Mouse (Mus musculus) adrenal gland, postnatal 36 days (tissue): Measurements from ENCODE around the gene Prtn3. TPM values are rescaled to one million over a fixed set of nuclear protein-coding genes. Genes with fewer than 3 reads are reported as not detected.

Source experiments
- DNase-seq, 2 experiments: peaks; one replicate each; pipeline ENCODE4 v3.0.0; 2021; ENCODE audit warnings: mixed read lengths in 1 of 2
- total RNA-seq, 2 experiments: library from RNA; stranded (reverse); gene quantifications; 2 replicates each; pipeline ENCODE4 v1.2.3; 2021

Gene Prtn3
- total RNA-seq, 2 experiments from 2014 or later: 0.50 to 0.56 TPM

DNA sequence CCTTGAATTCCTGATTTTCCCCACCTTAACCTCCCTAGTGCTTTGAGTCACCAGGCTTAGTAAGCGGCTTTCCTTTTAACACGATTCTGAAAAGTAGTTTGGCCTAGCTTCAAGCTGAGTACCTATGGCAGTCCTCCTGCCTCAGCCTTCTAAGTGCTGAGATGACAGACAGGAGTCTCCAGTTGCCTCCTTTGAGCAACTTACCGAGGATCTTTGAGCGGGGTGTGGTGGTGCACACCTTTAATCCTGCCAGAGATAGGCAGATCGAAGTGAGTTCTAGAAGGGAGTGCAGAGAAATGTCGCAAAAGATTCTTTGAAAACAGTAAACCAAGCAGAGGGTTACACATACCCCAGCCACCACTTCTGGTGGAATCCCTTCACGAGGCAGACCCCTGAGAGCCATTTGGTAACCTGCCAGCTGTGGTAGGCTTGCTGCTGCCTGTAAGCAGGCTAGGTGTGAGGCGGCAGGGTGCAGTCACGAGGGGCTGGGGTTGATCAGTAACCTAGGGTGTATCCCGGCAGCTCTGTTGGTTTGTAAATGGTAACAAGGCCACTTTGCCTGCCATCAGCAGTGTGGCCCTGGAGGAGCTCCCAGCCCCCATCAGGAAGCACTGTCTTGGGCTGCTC is 18.6 kb upstream of the Prtn3 start:
- DNase-seq: peak in 1 of 2 experiments; percentile 58

DNA sequence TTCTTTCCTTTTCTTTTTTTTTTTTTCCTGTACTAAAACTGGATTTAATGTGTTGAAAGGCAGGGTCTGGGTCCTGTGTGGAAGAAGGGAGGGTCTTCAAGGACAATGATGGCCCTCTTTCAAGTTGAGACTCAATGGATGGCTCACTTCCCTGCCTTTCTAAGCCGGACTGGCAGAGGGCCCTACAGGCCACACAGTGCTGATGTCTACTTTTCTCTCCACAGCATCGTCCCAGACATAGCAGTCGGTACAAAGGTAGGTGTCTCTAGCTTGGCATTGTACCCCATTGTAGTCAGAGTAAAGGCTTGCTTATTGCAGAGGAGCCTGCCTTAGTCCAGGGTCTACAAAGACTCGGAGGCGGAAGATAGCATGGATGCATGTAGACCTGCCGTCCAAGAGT is 18.0 kb upstream of the Prtn3 start:
- DNase-seq: no peak

DNA sequence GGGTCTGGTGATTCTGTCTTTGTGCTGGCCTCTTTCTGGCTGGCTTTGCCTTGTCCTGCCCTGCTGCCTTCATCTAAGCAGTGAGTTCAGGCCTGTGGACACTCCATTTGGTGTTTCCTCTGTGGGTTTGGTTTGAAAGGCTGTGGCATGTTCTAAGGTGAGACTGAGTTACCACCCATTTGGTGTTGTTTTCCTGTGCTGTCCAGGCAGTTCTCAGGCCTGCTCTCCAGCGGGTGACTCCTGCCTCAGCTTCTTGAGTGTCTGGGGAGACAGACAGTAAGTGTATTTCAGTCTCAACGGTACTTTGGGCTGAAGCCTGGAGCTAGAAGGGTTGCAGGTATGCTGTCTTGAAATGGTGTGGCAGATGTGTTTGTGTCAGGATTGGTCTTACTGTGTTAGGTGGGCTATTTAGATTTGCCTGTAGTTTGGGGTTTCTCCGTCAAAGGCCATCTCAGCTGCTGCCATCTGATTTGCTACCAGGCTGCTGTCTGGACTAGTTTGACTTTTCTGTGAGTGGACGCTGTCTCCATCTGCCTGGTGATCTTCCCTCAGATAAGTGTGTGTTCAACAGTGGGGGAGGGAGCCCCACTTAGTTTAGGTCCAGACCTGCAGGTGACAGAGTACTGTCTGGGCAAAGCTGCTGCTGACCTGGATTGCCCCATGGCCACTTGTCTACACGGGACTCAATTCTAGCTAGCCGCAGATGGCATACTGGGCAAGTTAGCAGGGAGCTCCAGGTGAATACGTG is 17.4 kb upstream of the Prtn3 start:
- DNase-seq: no peak

DNA sequence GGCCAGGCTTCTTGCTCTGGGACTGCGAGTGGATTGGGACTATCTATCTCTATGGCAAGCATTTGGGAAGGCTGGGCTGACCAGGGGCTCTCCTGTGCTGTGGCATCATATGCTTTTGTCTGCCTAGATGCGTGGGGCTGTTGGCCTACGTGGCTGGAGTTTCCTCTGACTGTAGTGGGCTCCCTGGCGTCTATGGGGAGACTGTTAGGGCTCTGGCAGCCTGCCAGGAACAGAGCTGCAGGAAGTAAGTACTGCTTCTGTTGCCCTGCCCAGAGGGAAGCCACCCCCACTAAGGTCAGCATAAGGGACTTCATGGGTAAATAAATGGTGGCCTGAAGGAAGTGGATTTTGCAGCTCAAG is 16.8 kb upstream of the Prtn3 start:
- peak; percentile 73 to 87 for DNase-seq

DNA sequence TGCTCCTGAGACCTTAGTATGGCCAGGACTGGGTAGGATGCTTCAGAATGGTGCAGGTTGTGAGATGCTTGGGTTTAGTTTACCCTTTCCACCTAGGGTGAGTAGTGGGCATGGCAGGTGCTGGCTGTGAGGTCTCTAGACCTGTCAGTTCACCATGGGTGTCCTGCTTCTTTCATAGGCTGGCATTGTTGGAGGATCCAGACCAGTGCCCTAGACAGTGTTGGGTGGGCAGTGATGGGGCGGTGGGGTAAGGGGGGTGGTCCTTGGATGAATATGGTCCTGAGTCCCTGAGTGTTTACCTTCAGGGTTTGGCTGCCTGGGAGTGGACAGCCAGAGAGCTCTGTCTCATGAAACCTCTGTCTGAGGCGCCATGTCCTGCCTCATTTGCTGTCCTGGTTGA is 16.4 kb upstream of the Prtn3 start:
- no peak for DNase-seq

DNA sequence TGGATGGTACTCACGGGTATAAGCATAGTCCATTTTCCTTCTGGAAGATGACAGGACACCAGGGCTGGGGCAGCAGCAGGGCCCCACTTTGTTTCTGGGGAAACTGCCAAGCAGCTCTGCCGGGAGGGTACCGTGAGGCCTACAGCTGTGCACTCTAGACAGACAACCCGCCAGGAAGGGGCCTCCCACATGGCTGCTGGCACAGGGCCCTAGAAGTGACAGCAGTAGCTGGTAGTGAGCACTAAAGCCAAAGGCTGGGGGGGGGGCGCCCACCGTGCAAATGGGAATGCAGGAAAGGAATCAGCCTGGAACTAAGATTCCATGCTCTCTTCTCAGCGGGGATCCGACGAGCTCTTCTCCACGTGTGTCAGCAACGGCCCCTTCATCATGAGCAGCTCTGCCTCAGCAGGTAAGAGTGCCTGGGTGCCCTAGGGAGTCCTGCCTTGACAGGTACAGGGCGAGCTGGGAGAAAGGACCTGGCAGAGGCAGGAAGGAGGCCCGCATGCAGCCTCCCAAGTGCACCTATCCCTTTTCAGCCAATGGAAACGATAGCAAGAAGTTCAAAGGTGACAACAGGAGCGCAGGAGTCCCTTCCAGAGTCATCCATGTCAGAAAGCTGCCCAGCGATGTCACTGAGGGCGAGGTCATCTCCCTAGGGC is 15.7 kb upstream of the Prtn3 start:
- peak; percentile 71 to 84 for DNase-seq

DNA sequence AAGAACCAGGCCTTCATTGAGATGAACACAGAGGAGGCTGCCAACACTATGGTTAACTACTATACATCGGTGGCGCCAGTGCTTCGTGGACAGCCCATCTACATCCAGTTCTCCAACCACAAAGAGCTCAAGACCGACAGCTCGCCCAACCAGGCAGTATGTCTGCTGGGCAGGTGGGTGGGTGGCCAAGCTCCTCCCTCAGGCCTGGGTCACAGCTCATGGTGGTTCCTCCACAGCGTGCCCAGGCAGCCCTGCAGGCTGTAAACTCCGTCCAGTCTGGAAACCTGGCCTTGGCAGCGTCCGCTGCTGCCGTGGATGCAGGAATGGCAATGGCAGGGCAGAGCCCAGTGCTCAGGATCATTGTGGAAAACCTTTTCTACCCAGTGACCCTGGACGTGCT is 15.2 kb upstream of the Prtn3 start:
- no peak for DNase-seq

DNA sequence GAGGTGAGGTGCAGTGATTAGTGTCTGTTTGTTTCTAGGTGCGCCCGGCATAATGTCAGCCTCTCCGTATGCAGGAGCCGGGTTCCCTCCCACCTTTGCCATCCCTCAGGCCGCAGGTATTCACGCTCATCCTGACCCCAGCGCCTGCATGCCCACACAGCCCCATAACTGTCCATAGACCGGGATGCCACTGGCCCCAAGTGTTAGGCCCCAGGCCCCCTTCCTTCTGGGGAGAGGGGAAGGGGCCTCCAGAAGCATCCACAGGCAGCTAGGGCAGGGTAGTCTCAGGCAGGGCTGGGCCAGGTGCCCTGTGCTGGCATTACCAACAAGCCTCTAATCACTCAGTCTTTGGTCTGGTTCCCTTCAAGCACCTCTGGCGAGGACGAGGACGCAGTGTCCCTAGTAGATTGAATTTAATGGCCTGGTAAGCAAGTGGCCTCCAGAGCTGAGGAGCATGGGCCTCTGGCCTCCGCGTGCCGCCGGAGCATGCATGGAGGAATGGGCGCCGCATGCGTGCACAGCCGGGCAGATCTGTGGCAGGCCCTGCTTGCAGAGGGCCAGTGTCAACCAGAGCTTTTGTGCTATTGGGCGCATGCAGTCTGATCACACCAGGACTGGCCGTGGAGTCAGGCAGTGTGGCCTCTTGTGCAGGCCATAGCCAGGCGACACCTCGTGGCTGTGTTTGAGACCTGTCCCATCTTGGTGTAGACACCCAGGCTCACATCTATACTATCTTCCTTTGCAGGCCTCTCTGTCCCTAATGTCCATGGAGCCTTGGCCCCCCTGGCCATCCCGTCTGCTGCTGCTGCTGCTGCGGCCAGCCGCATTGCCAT is 14.0 kb upstream of the Prtn3 start:
- DNase-seq: no peak

DNA sequence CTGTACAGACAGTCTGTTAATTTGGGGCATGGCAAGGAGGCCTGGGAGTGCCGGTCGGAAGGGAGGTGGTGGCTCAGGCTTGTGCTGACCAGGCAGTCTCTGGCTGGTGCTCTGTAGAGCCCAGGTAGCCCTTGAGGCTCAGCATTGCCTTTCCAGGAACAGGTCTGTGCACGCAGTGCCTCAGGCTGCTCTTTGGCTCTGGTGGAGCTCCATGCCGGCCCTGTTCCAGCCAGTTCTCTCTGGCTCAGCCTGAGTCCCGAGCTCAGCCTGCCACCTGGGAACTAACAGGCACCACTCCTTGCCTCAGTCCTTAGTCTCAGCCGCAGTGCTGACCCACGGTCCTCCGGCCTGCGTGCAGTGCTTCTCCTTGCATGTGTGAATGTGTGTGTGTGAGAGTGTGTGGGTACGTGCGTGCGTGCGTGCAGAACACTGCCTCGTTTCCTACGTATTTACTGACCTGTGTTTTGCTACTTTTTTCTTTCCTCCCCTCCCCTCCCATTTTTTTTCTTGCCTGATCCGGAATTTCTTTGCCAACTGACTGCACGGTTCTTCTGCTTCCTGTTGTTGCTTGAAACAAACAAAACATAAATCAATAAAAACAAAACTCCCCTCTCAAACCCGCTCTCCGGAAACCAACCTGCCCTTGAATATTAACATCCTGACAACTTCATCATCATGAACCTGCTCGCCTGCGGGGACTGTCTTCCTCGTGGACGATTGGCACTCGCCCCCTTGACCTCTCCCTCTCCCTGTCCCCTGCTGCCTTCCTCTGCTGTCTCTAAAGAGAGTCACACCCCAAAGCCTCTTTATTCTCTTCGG is 12.8 kb upstream of the Prtn3 start:
- DNase-seq: no peak

DNA sequence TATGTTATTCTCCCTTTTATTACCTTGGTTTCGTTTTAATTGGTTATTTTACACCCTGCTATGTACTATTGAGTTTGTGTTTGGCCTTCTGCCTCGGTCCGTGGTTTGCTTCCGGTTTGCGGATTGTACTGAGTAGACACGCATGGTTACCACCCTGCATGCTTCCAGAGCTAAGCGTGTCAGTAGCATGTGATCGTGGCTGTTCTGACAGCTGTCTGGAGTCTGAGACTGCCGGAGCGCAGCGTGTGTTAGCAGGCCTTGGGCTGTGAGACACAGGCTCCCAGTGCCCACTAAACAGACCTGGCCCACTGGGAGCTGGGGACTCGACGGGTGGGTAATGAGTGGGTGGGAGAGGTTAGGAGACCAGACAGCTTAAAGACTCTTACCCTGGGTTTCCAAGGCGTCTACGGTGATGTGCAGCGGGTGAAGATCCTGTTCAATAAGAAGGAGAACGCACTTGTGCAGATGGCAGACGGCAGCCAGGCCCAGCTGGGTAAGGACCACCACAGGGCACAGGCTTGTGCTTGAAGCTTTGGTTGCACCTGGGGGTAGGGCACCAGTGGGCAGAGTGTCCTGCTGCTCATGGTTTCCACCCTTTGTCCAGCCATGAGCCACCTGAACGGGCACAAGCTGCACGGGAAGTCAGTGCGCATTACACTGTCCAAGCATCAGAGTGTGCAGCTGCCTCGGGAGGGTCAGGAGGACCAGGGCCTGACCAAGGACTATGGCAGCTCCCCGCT is 12.1 kb upstream of the Prtn3 start:
- DNase-seq: no peak

DNA sequence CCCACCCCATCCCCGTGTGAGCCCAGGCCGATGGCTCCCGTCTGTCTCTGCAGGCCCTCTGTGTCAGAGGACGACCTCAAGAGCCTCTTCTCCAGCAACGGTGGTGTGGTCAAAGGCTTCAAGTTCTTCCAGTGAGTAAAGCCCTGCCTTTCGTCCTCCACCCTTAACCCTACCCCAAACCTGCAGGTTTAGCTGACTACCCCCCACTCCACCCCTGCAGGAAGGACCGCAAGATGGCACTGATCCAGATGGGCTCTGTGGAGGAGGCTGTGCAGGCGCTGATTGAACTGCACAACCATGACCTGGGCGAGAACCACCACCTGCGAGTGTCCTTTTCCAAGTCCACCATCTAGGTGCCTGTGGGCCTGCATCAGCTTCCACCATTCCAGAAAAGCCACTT is 11.4 kb upstream of the Prtn3 start:
- DNase-seq: no peak

DNA sequence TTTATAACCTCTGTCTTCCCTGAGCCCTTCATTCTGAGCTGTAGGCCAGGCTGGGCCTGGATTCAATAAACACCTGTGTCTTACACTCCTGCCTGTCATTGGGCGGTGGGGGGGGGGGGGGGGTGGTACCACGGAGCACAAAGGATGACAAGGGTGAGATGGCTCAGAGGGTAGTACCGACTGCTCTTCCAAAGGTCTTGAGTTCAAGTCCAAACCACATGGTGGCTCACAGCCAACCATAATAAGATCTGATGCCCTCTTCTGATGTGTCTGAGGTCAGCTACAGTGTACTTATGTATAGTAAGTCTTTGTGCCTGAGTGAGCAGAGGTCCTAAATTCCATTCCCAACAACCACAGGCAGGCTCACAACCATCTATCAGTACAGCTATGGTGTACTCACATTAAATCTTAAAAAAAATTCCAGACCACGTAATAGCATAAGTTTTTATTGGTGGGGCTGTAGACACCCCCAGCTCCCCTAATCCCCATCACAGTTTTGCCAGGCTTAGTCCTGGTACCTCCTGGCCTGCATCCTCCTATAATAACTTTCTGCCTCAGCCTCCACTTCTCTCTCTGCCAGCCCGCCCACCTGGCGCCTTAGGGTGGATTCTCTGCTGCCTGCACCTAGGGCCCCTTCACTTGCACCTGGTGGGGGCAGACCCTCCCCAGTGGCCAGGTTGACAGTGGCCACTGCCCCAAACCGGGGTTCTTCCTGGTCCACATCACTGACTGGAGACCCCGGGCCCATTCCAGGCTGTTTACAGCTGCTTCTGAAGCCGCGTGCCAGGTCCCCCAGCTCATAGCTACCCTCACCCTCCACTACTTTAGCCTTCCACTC is 9.7 kb upstream of the Prtn3 start:
- DNase-seq: no peak

DNA sequence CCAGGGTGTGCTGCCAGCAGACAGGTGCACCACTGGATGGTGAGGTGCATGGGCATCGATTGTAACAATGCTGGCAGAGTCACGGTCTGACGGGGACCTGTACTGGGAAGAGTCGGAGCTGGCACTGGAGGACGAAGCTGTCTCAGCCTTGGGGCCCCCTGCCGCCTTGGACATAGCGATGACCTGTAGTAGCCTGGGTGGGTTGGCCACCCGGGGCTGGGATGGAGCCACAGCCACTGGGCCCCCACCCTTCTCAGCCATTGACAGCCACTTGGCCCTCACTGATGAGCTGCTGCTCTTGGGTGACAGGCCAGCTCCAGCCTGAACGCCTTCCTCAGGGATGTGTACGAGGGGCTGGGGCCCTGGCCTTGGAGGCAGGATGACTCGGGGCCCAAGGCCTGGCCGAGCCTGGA is 9.1 kb upstream of the Prtn3 start:
- DNase-seq: peak in 1 of 2 experiments; percentile 32

DNA sequence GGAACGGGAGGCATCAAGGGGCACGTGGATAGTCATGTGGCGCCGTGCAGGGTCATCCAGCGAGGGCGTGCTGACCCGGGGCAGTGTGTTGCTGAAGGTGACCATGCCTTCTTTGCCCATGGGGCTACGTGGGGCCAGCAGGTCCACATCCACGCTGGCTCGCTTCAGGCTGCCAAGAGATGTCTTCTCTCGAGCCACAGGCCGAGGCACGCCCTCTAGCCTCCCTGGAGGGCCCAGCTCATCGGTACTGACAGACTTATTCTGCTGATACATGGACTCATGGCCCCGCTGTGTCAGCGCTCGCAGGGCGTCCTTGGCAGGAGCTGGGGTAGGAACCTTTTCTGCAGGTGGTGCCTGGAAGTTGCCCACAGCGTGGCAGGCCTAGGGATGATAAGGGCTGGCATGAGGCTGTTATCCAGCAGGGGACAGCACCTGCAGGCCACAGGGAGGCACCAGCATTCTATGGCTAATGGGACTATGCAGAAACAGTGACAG is 8.4 kb upstream of the Prtn3 start:
- DNase-seq: peak; percentile 53 to 72

DNA sequence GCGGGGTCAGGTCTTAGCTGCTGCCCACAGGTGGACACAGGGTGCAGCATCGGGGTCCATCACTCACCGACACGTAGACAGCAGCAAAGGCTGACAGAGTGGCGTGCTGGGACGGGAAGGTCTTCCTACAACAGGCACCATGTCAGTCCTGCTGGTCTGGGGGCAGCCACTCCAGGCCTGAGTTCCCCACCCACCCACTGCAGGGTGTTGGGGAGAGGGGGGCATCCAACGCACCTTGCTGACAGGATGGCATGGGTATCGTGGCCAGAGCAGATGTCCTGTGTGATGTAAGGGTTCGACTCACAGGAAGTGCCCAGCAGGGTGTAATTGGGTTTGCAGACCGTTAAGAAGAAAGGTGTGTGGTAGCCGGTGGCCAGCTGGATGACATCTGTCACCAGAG is 7.7 kb upstream of the Prtn3 start:
- DNase-seq: no peak

DNA sequence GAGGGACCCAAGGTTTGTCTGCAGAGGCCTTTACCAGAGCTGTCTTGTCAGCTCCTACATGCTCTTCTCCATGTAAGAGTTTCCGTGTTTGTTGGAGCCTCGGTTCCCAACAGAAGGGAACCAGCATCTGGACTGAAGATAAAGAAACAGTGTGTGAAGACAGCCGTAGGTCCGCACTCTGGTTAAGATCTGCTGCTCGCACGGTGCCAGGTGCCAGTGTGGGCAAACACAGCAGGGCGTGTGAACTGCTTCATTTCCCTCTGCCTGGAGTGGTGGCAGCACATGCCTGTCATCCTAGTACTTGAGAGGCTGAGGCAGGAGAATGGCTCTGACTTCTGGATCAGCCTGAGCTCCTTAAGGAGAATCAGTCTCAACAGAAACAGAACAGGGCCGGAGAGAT is 2.4 kb upstream of the Prtn3 start:
- DNase-seq: no peak

DNA sequence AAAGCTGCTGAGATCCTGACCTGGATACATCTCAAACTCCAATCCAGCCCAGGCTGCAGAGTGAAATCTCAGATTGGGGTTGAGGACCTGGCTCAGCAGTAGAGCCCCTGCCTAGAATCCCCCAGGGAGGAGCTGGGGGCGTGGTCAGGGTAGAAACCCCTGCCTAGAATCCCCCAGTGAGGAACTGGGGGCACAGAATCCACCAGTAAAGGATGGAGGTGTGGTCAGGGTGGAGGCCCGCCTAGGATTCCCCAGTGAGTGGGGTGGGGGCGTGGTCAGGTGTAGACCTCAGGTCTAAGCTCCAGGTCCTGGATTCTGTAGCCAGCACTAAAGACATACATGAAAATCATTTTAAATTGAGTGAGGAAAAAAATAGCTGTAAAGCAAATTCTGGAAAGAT is 1.4 kb upstream of the Prtn3 start:
- DNase-seq: no peak

DNA sequence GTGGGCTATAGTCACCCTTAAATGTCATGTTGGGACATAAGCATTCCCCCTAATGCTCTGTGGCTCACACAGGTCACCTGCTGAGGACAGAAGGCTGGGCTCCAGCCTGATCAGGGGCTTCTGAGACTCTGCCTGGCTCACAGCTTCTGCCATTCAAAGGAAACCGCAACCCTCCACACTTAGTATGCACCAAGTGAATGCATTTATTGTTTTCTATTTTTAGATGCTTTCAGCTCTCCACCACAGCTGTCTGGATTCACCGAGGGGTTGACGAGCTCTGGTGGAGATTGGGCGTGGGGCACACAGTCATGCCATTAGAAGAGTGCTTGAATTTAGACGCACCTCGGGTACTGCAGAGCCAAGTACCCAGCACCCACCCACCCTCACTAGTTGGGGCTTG is 963 bp upstream of the Prtn3 start:
- DNase-seq: no peak

DNA sequence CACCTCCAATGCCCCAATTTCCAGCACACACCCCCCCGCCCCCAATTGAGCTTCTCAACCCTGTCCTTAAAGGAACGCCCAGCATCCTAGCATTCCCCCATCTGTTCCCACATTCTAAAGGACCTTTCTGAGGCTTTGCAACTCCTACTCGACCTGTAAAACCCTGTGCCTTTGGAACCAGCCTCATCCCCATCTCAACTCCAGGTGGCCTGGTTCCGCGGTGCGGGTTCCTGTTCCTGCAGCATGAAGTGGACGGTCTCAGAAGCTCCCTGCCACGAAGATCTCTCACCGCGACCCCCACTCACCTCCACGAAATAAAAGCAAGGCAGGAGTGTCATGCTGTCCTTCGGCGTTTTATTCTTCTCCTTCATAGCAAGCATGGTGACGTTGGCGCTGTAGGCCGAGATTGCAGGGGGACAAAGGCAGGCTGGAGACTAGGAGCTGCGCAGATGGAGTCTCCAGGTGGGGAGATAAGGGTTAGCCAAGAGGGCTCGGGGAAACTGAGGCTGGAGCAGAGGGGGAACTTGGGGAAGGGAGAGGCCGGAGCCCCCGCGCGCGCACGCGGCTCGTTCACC is 474 bp upstream of the Prtn3 start:
- DNase-seq: no peak

DNA sequence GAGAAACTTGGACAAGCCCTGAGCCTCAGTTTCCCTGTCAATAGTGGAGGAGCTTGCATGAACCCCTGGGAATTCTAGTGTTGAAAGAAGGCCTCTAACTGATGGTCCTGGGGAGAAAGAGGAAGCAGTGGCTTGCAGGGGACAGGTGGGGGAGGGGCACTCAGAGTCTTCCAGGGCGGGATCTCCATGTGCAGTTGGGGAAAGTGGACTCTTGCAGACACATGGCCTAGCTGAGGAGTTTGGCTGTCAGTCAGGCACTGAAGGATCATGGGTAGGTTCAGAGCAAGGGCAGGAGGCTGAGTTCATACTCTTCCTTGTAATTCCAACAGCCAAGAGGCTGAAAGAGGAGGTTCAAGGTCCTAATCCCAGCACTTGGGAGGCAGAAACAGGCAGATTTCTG is 2.9 kb downstream of the Prtn3 start:
- DNase-seq: no peak
